Comparison of ENCODE assay signal across 11 mouse cellular contexts in the genomic region with DNA sequence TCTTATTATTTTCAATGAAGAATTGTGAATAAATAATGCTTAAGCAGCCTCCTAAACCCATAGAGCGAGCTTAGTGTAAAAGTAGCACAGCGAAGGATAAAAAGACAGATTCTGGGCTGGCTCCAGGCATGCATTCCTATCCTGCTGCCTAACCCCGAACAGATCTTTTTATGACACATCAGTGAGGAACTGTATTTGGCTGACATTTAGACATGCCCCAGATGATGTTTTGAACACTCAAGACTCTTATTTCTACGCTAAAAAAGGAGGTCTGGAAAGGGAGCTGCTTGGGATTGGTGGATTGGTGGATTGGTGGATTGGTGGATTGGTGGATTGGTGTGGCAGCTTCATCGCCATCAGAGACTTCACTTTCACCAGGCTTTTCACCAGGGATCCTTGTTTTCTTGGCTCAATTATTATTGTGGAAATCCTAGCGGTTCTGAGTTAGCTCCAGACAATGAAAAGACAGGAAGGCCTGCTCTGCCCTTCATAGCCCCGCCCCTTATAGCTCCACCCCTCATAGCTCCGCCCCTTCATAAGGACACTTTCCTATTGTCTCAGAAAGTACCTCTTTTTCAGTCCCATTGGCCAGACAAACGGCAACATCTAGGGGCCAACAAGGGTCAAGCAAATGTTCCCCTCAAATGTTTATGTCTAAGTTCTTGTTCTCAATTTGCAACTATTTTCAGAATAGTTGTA. TPM values are rescaled to one million over a fixed set of nuclear protein-coding genes. Genes with fewer than 3 reads are reported as not detected.
DNase-seq lines count a peak whose midpoint lies in the region; ATAC-seq lines count a peak whose summit lies in the region.
"Had no signal": no experiment of that assay in that cellular context is flagged by ENCODE, and none has a peak within 500 bp of the region (broad histone marks: within the 10 kb centered on the region; RNA-seq: fewer than 3 reads in every experiment).

No protein-coding gene starts in this region.

- H3K4me2 ChIP-seq in heart, embryonic 12.5 days: no peak overlapping the region
- no peak overlapping the region for H3K4me2 ChIP-seq in liver, embryonic 12.5 days
- H3K4me2 ChIP-seq: liver, embryonic 15.5 days had no signal

- H3K9ac ChIP-seq in heart, embryonic 12.5 days: no peak overlapping the region
- H3K9ac ChIP-seq in liver, embryonic 12.5 days: no peak overlapping the region
- H3K9ac ChIP-seq: liver, embryonic 15.5 days had no signal

- ATAC-seq in heart, embryonic 12.5 days (ENCODE audit: insufficient number of reproducible peaks, low FRiP score): no peak
- no peak for ATAC-seq in granulocyte monocyte progenitor cell, adult 5-6 weeks (replicated peaks; ENCODE audit: poor library complexity, severe bottlenecking)
- no peak for ATAC-seq in liver, embryonic 12.5 days
- ATAC-seq: inflammation-experienced regulatory T-cells, adult 6 months had no signal

- H3K4me3 ChIP-seq in heart, embryonic 12.5 days: no peak overlapping the region
- H3K4me3 ChIP-seq in liver, embryonic 12.5 days: no peak overlapping the region
- H3K4me3 ChIP-seq: liver, embryonic 15.5 days had no signal

- no peaks in the 10 kb centered on the region for H3K27me3 ChIP-seq in heart, embryonic 12.5 days (replicated peaks)
- H3K27me3 ChIP-seq in liver, embryonic 12.5 days (replicated peaks): no peaks in the 10 kb centered on the region
- H3K27me3 ChIP-seq: liver, embryonic 15.5 days had no signal

- 72% methylated on average over 9 of the region's 9 CpGs for WGBS in heart, embryonic 12.5 days
- WGBS in liver, embryonic 12.5 days (ENCODE audit: insufficient replicate concordance): 71% methylated on average over 9 of the region's 9 CpGs

- 0 out of 2 replicates have a peak overlapping the region, but pooled peaks have one; percentile 19 for H3K27ac ChIP-seq in heart, embryonic 12.5 days (ENCODE audit: poor library complexity, severe bottlenecking)
- H3K27ac ChIP-seq in liver, embryonic 12.5 days: no peak overlapping the region
- H3K27ac ChIP-seq: liver, embryonic 15.5 days had no signal

- H3K36me3 ChIP-seq in heart, embryonic 12.5 days: no peaks in the 10 kb centered on the region
- H3K36me3 ChIP-seq in liver, embryonic 12.5 days: no peaks in the 10 kb centered on the region
- H3K36me3 ChIP-seq: liver, embryonic 15.5 days had no signal

- DNase-seq in adrenal gland, adult 2 months: peak; percentile 39
- DNase-seq in adrenal gland, postnatal 25 days: no peak
- DNase-seq in ES-CJ7 (ENCODE audit: low read depth, low spot score): peak; percentile 6
- DNase-seq in kidney, postnatal 4 days: peak; percentile 44 to 57
- no peak for DNase-seq in spleen, adult 12 weeks (ENCODE audit: low spot score)
- DNase-seq: embryo, embryonic 11 days had no signal

- no peaks in the 10 kb centered on the region for H3K4me1 ChIP-seq in heart, embryonic 12.5 days (replicated peaks)
- H3K4me1 ChIP-seq in liver, embryonic 12.5 days: no peaks in the 10 kb centered on the region
- H3K4me1 ChIP-seq: liver, embryonic 15.5 days had no signal

- H3K9me3 ChIP-seq in heart, embryonic 12.5 days (replicated peaks): peaks cover 6% of the 10 kb centered on the region; the same call in 1 of the 2 replicates
- 0 out of 2 replicates have a peak, but pooled peaks cover 5% of the 10 kb centered on the region for H3K9me3 ChIP-seq in liver, embryonic 12.5 days (replicated peaks)
- H3K9me3 ChIP-seq: liver, embryonic 15.5 days had no signal

RNA-seq across cellular contexts. Expression of gene Plxnc1, which starts 59.6 kb away (rescaled TPM):
- 1 to 10 TPM; 2.4 to 8.0 TPM for total RNA-seq in adrenal gland, adult 2 months (2021)
- polyA plus RNA-seq in adrenal gland, adult 2 months (2012; rRNA removed): 1.0 and 1.1 TPM in 2 replicates
- total RNA-seq in adrenal gland, postnatal 25 days (2021): 1.4 and 1.5 TPM in 2 replicates
- polyA plus RNA-seq in heart, embryonic 12.5 days (2016; fragmentation: Nextera tagmentation; extraction: Ambion mirVana): 6.7 and 8.5 TPM in 2 replicates
- 13.4 and 16.7 TPM in 2 replicates for total RNA-seq in granulocyte monocyte progenitor cell, adult 5-6 weeks (2014; fragmentation: Nextera tagmentation)
- total RNA-seq in granulocyte monocyte progenitor cell, adult 5-6 weeks (2017): 9.9 and 14.1 TPM in 2 replicates
- polyA plus RNA-seq in liver, embryonic 12.5 days (2016; fragmentation: Nextera tagmentation; extraction: Ambion mirVana): 3.9 and 4.4 TPM in 2 replicates

Comparison
In these comparisons a context has a peak if more than half of its experiments do, and no peak if none do; other contexts are left out.
1. DNase-seq: peak in adrenal gland, adult 2 months (single experiment), ES-CJ7 (single experiment) and kidney, postnatal 4 days (2 of 2); none in adrenal gland, postnatal 25 days (single experiment) and spleen, adult 12 weeks (single experiment).